Mouse (Mus musculus) T-cell, adult 2 months (primary cell): ENCODE results near the gene Olfr1126.
"Not testable (repeated sequence)": the region's sequence is repeated elsewhere in the genome, so short reads cannot be mapped to it uniquely, and the experiment has no call there.

Experiments
- DNase-seq: peaks from one replicate; pipeline ENCODE4 v3.0.0; 2022; ENCODE audit warnings: low spot score

The Olfr1126 gene

DNA sequence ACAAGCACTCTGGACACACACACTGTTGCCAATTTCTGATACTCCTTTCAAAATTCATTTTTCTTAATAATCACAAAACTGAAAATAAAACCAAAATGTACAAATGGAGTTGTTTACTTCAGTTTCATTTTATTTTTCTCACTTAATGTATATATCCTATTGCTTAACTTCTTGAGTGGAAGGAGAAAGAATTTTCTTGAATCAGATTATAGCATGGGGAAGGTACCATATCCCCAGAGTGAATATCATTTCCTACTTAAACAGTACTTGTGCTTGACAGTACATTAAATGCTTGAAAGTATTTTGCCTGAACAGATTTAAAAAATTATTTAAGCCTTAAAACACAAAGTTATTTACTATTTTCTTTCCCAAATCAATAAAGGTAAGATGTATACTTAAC is at the start of gene Olfr1126:
Gene Olfr1126 (plus strand): TSS at position 301 of the 400 bp plus-strand sequence.
- no peak for DNase-seq

DNA sequence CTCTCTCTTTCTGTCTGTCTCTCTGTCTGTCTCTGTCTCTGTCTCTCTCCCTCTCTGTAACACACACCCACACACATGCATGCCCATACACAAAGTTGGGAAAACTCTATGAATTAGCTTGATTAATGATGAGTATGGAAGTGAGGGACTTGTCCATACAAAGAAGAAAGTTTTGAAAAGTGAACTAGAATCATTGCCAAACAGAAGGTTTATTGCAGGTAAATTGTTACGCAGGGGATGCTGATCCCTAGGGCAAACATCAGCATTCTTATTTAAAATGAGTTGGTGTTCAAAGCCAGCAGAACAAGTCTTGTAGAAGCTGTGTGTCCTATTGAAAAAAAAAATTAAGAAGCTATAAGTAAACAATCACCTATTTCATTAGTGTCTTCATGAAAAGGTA is 37.4 kb upstream of the Olfr1126 start, which contains the start of gene Olfr1123:
Gene Olfr1123 (plus strand): TSS at position 301 of the 400 bp plus-strand sequence.
- DNase-seq: no peak

DNA sequence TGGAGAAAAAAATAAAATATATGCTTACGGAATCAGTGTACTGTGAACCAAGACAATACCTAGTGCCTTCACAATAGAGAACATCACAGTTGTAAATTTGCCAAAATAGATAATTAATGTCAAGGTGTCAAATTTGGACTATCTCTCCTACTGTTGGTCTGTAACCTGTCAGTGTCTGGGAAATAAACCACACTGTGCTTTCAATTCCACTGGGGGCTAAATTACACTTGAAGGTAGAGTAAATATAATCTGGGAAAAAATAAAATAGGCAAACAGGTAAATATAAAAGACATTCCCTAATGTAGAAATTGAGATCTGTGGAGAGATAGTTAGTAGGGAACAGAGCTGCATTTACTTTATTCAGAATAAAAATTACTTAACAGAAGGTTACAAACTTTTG is 23.8 kb upstream of the Olfr1126 start, which contains the start of gene Olfr1124:
Gene Olfr1124 (plus strand): TSS at position 301 of the 400 bp plus-strand sequence.
- DNase-seq: no peak

GRCm38 (mm10) chr2:87437731-87438130 is 16.0 kb upstream of the Olfr1126 start:
- no peak for DNase-seq

- no peak for DNase-seq
Observed at GRCm38 (mm10) chr2:87461769-87462168, 8.0 kb downstream of the Olfr1126 start.

- no peak for DNase-seq
Observed at GRCm38 (mm10) chr2:87480207-87480606, 26.4 kb downstream of the Olfr1126 start.

DNA sequence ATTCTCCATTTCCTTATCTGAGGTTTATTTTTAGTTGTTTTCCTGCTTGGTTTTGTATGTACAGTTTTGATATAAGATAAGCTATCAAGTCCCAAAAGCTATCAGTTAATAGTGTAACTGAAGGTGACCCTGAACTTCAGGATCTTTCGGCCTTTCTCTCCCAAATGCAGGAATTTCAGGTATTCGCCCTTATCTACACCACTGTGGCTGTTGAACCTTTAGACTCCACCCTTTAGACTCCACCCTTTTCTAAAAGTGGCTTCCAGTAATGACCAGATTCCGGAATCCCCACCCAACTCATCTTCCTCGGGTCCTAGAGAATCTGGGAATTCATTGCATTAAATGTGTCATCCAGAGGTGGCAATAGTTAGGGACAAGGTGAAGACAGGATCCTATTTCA is 27.4 kb downstream of the Olfr1126 start:
- DNase-seq: no peak

GRCm38 (mm10) chr2:87482276-87482675 is 28.5 kb downstream of the Olfr1126 start:
- no peak for DNase-seq

GRCm38 (mm10) chr2:87496993-87497392 is 43.2 kb downstream of the Olfr1126 start, which contains the start of gene Pramel7:
Pramel7 (minus strand) TSS chr2:87497093.
- DNase-seq: not testable (repeated sequence)

GRCm38 (mm10) chr2:87506265-87506664 is 52.5 kb downstream of the Olfr1126 start, which contains the start of gene Pramel6:
Pramel6 (plus strand) TSS chr2:87506565.
- DNase-seq: no peak
